Mouse (Mus musculus): ENCODE measurements around the gene Myof.

- TF ChIP-seq POLR2A (IDR thresholded peaks at IDR 0.05; ENCODE audit: control insufficient read depth, extremely low read depth, insufficient read depth, low read length, poor library complexity) (no peak), CTCF (IDR thresholded peaks at IDR 0.05; ENCODE audit: borderline replicate concordance, control insufficient read depth, extremely low read depth, insufficient read depth, low read length, poor library complexity) (no peak)
These were observed 119.1 kb downstream of the Myof start for GRCm38 (mm10) chr19:37924266-37924665.
